Mouse (Mus musculus): ENCODE data around the gene Calml4. TPM values are rescaled to one million over a fixed set of nuclear protein-coding genes. Genes with fewer than 3 reads are reported as not detected.

Calml4 gene
- polyA plus RNA-seq, 1 experiment from 2014 or later = 0.24 TPM

GRCm38 (mm10) chr9:62901736-62902135, 43.9 kb downstream of the Calml4 start:
- Histone ChIP-seq H3K9ac (ENCODE audit: low read depth, low read length) (no peak overlapping the region), H3K4me2 (no peak overlapping the region), H3K36me3 (ENCODE audit: control insufficient read depth, insufficient read depth, low read length) (peaks cover 3% of the 10 kb centered on the region; the same call in 1 of the 2 replicates), H3K4me1 (ENCODE audit: control insufficient read depth, insufficient read depth, low read length) (no peaks in the 10 kb centered on the region), H3K27me3 (ENCODE audit: control insufficient read depth, insufficient read depth, low read length) (no peaks in the 10 kb centered on the region), H3K27ac (ENCODE audit: low read depth, low read length) (no peak overlapping the region), H3K4me3 (ENCODE audit: low read depth, low read length) (no peak overlapping the region), H3K9me3 (replicated peaks; ENCODE audit: control insufficient read depth, low read length) (no peaks in the 10 kb centered on the region)
- ATAC-seq (replicated peaks; ENCODE audit: insufficient number of reproducible peaks, low FRiP score, low TSS enrichment) = no peak
- 86% methylated on average over 2 of the region's 2 CpGs for WGBS (ENCODE audit: insufficient replicate concordance)

- Histone ChIP-seq H3K4me3 (ENCODE audit: low read depth, low read length) (no peak overlapping the region), H3K27ac (ENCODE audit: low read depth, low read length) (no peak overlapping the region), H3K9ac (ENCODE audit: low read depth, low read length) (no peak overlapping the region), H3K9me3 (replicated peaks; ENCODE audit: control insufficient read depth, low read length) (no peaks in the 10 kb centered on the region), H3K27me3 (ENCODE audit: control insufficient read depth, insufficient read depth, low read length) (no peaks in the 10 kb centered on the region), H3K4me2 (no peak overlapping the region), H3K4me1 (ENCODE audit: control insufficient read depth, insufficient read depth, low read length) (no peaks in the 10 kb centered on the region), H3K36me3 (ENCODE audit: control insufficient read depth, insufficient read depth, low read length) (peaks cover 3% of the 10 kb centered on the region; the same call in 1 of the 2 replicates)
- ATAC-seq (replicated peaks; ENCODE audit: insufficient number of reproducible peaks, low FRiP score, low TSS enrichment) = no peak
- 96% methylated on average over 2 of the region's 2 CpGs for WGBS (ENCODE audit: insufficient replicate concordance)
Measured at GRCm38 (mm10) chr9:62903841-62904240, 46.0 kb downstream of the Calml4 start.

- no peak overlapping the region for H3K27ac ChIP-seq (ENCODE audit: low read depth, low read length)
- no peak overlapping the region for H3K4me2 ChIP-seq
- no peaks in the 10 kb centered on the region for H3K9me3 ChIP-seq (replicated peaks; ENCODE audit: control insufficient read depth, low read length)
- no peak overlapping the region for H3K4me3 ChIP-seq (ENCODE audit: low read depth, low read length)
- peaks cover 5% of the 10 kb centered on the region; the same call in 1 of the 2 replicates for H3K36me3 ChIP-seq (ENCODE audit: control insufficient read depth, insufficient read depth, low read length)
- H3K4me1 ChIP-seq (ENCODE audit: control insufficient read depth, insufficient read depth, low read length) = no peaks in the 10 kb centered on the region
- WGBS (ENCODE audit: insufficient replicate concordance) = 92% methylated on average over 8 of the region's 8 CpGs
- H3K27me3 ChIP-seq (ENCODE audit: control insufficient read depth, insufficient read depth, low read length) = no peaks in the 10 kb centered on the region
- no peak overlapping the region for H3K9ac ChIP-seq (ENCODE audit: low read depth, low read length)
- ATAC-seq (replicated peaks; ENCODE audit: insufficient number of reproducible peaks, low FRiP score, low TSS enrichment) = no peak
Measured at GRCm38 (mm10) chr9:62905039-62905438, 47.2 kb downstream of the Calml4 start.

GRCm38 (mm10) chr9:62913390-62914069, 55.6 kb downstream of the Calml4 start:
- no peaks in the 10 kb centered on the region for H3K9me3 ChIP-seq (replicated peaks; ENCODE audit: control insufficient read depth, low read length)
- 84% methylated on average over 5 of the region's 5 CpGs for WGBS (ENCODE audit: insufficient replicate concordance)
- H3K36me3 ChIP-seq (ENCODE audit: control insufficient read depth, insufficient read depth, low read length) = peaks cover 22% of the 10 kb centered on the region
- no peaks in the 10 kb centered on the region for H3K27me3 ChIP-seq (ENCODE audit: control insufficient read depth, insufficient read depth, low read length)
- no peak overlapping the region for H3K4me3 ChIP-seq (ENCODE audit: low read depth, low read length)
- H3K9ac ChIP-seq (ENCODE audit: low read depth, low read length) = no peak overlapping the region
- ATAC-seq (replicated peaks; ENCODE audit: insufficient number of reproducible peaks, low FRiP score, low TSS enrichment) = no peak
- H3K4me2 ChIP-seq = no peak overlapping the region
- H3K4me1 ChIP-seq (ENCODE audit: control insufficient read depth, insufficient read depth, low read length) = no peaks in the 10 kb centered on the region
- H3K27ac ChIP-seq (ENCODE audit: low read depth, low read length) = no peak overlapping the region

- no peak overlapping the region for H3K4me2 ChIP-seq
- H3K36me3 ChIP-seq (ENCODE audit: control insufficient read depth, insufficient read depth, low read length) = peaks cover 20% of the 10 kb centered on the region
- WGBS (ENCODE audit: insufficient replicate concordance) = 89% methylated on average over 1 of the region's 1 CpGs
- no peaks in the 10 kb centered on the region for H3K27me3 ChIP-seq (ENCODE audit: control insufficient read depth, insufficient read depth, low read length)
- no peaks in the 10 kb centered on the region for H3K9me3 ChIP-seq (replicated peaks; ENCODE audit: control insufficient read depth, low read length)
- H3K27ac ChIP-seq (ENCODE audit: low read depth, low read length) = no peak overlapping the region
- ATAC-seq (replicated peaks; ENCODE audit: insufficient number of reproducible peaks, low FRiP score, low TSS enrichment) = no peak
- H3K9ac ChIP-seq (ENCODE audit: low read depth, low read length) = no peak overlapping the region
- H3K4me3 ChIP-seq (ENCODE audit: low read depth, low read length) = no peak overlapping the region
- no peaks in the 10 kb centered on the region for H3K4me1 ChIP-seq (ENCODE audit: control insufficient read depth, insufficient read depth, low read length)
Measured at GRCm38 (mm10) chr9:62917059-62917458, 59.2 kb downstream of the Calml4 start.

- Histone ChIP-seq H3K27ac (ENCODE audit: low read depth, low read length) (no peak overlapping the region), H3K4me1 (ENCODE audit: control insufficient read depth, insufficient read depth, low read length) (no peaks in the 10 kb centered on the region)
- WGBS (ENCODE audit: insufficient replicate concordance) = 77% methylated on average over 2 of the region's 2 CpGs
Measured at GRCm38 (mm10) chr9:62920877-62921276, 63.0 kb downstream of the Calml4 start.

GRCm38 (mm10) chr9:62924886-62925610, 67.2 kb downstream of the Calml4 start:
- no peak overlapping the region for H3K27ac ChIP-seq (ENCODE audit: low read depth, low read length)
- H3K9me3 ChIP-seq (replicated peaks; ENCODE audit: control insufficient read depth, low read length) = no peaks in the 10 kb centered on the region
- no peak overlapping the region for H3K4me2 ChIP-seq
- no peak for ATAC-seq (replicated peaks; ENCODE audit: insufficient number of reproducible peaks, low FRiP score, low TSS enrichment)
- no peaks in the 10 kb centered on the region for H3K36me3 ChIP-seq (ENCODE audit: control insufficient read depth, insufficient read depth, low read length)
- no peaks in the 10 kb centered on the region for H3K27me3 ChIP-seq (ENCODE audit: control insufficient read depth, insufficient read depth, low read length)
- H3K9ac ChIP-seq (ENCODE audit: low read depth, low read length) = no peak overlapping the region
- H3K4me3 ChIP-seq (ENCODE audit: low read depth, low read length) = no peak overlapping the region
- WGBS (ENCODE audit: insufficient replicate concordance) = 84% methylated on average over 2 of the region's 2 CpGs
- H3K4me1 ChIP-seq (ENCODE audit: control insufficient read depth, insufficient read depth, low read length) = no peaks in the 10 kb centered on the region

More at GRCm38 (mm10) chr9:62920877-62921276, 63.0 kb downstream of the Calml4 start:
- no peak overlapping the region for H3K4me3 ChIP-seq (ENCODE audit: low read depth, low read length)
- no peak overlapping the region for H3K9ac ChIP-seq (ENCODE audit: low read depth, low read length)
- H3K36me3 ChIP-seq (ENCODE audit: control insufficient read depth, insufficient read depth, low read length) = peaks cover 15% of the 10 kb centered on the region
- no peaks in the 10 kb centered on the region for H3K27me3 ChIP-seq (ENCODE audit: control insufficient read depth, insufficient read depth, low read length)
- H3K9me3 ChIP-seq (replicated peaks; ENCODE audit: control insufficient read depth, low read length) = no peaks in the 10 kb centered on the region
- ATAC-seq (replicated peaks; ENCODE audit: insufficient number of reproducible peaks, low FRiP score, low TSS enrichment) = no peak
- no peak overlapping the region for H3K4me2 ChIP-seq
